Mouse (Mus musculus) liver, adult 2 months (tissue): ENCODE measurements around the gene Cabp4.

Experiments used
- CTCF ChIP-seq: fragments of 200-500 bp; IDR thresholded peaks from 2 replicates; pipeline ENCODE4 v1.5.1; 2011; ENCODE audit warnings: low read depth, low read length, control low read depth
- POLR2A ChIP-seq: fragments of 200-500 bp; IDR thresholded peaks from 2 replicates; pipeline ENCODE4 v1.6.1; 2011; ENCODE audit warnings: low read length, control low read depth; ENCODE audit not compliant: insufficient read depth; ENCODE audit errors: extremely low read depth

GRCm38 (mm10) chr19:4151488-4151860, 7.6 kb upstream of the Cabp4 start:
- TF ChIP-seq CTCF (no peak), POLR2A (no peak)
